Mouse (Mus musculus) ES-Bruce4 (cell line): Measurements from ENCODE around the gene AC161166.1.

ENCODE experiments used
- CTCF ChIP-seq: IDR thresholded peaks from one replicate; pipeline ENCODE4 v1.8.1; 2011; ENCODE audit warnings: low read depth, low read length
- EP300 ChIP-seq: IDR thresholded peaks from 2 replicates; pipeline ENCODE4 v1.6.1; 2011; ENCODE audit warnings: low read depth, low read length; ENCODE audit not compliant: insufficient read depth
- POLR2A ChIP-seq: IDR thresholded peaks from one replicate; pipeline ENCODE4 v1.8.1; 2011; ENCODE audit warnings: low read length; ENCODE audit not compliant: insufficient read depth

- peak; percentile 64 for TF ChIP-seq CTCF
- no peak for TF ChIP-seq EP300
- no peak for TF ChIP-seq POLR2A
Observed at GRCm38 (mm10) chr7:24500929-24501328, 11.3 kb downstream of the AC161166.1 start.
